Mouse (Mus musculus) hindbrain, embryonic 12.5 days (tissue): ENCODE results near the gene Calml4. TPM values are rescaled to one million over a fixed set of nuclear protein-coding genes. Genes with fewer than 3 reads are reported as not detected.
"Not testable (repeated sequence)": the region's sequence is repeated elsewhere in the genome, so short reads cannot be mapped to it uniquely, and the experiment has no call there.

Source experiments
- ATAC-seq: fragments of 200-750 bp; cut with Nextera tagmentation; 2 replicates; pipeline ENCODE4 v1.8.0; 2017; ENCODE audit warnings: moderate TSS enrichment; ENCODE audit not compliant: low FRiP score
- H3K27ac ChIP-seq: fragments of 300-500 bp; sonication (generic); 2 replicates; pipeline ENCODE4 v1.5.1; 2016; ENCODE audit warnings: mild to moderate bottlenecking
- H3K27me3 ChIP-seq: fragments of 300-500 bp; sonication (generic); 2 replicates; pipeline ENCODE4 v1.6.1; 2016; ENCODE audit warnings: mild to moderate bottlenecking
- H3K36me3 ChIP-seq: fragments of 300-500 bp; sonication (generic); 2 replicates; pipeline ENCODE4 v1.6.1; 2016; ENCODE audit warnings: mild to moderate bottlenecking
- H3K4me1 ChIP-seq: fragments of 300-500 bp; sonication (generic); 2 replicates; pipeline ENCODE4 v1.6.1; 2016
- H3K4me2 ChIP-seq: fragments of 300-500 bp; sonication (generic); replicated peaks from 2 replicates; pipeline ENCODE4 v1.6.1; 2016; ENCODE audit warnings: mild to moderate bottlenecking
- H3K4me3 ChIP-seq: fragments of 300-500 bp; sonication (generic); 2 replicates; pipeline ENCODE4 v1.5.1; 2016; ENCODE audit warnings: mild to moderate bottlenecking
- H3K9ac ChIP-seq: fragments of 300-500 bp; sonication (generic); 2 replicates; pipeline ENCODE4 v1.6.1; 2016; ENCODE audit warnings: mild to moderate bottlenecking, moderate library complexity
- H3K9me3 ChIP-seq: fragments of 300-500 bp; sonication (generic); replicated peaks from 2 replicates; pipeline ENCODE4 v1.6.1; 2016; ENCODE audit warnings: mild to moderate bottlenecking
- WGBS: fragments of 180-500 bp; shearing (Covaris S2); methylation state at CpG from one replicate; pipeline ENCODE4 v1.1.7; 2016; 5-methylcytosine and 5-hydroxymethylcytosine counted together
- polyA plus RNA-seq: library from polyadenylated mRNA; unstranded; fragments of >200 nt; fragmentation: Nextera tagmentation; extraction: Ambion mirVana; gene quantifications from 2 replicates; pipeline ENCODE4 v1.2.1, GENCODE M21; 2016

Gene Calml4
- polyA plus RNA-seq, 1 experiment from 2014 or later: 11.8 TPM

GRCm38 (mm10) chr9:62838506-62839171 is 19.2 kb upstream of the Calml4 start, which contains the start of gene Cln6:
Cln6 (plus strand) TSS chr9:62838785.
- peak; percentile 85 for ATAC-seq
- H3K4me2 ChIP-seq: peak within 1 kb of the TSS; percentile 88
- peak within 1 kb of the TSS; percentile 68 for H3K27ac ChIP-seq
- H3K36me3 ChIP-seq: no peaks in the 10 kb centered on the region
- H3K4me3 ChIP-seq: peak within 1 kb of the TSS; percentile 62
- peak within 1 kb of the TSS; percentile 80 for H3K9ac ChIP-seq
- H3K4me1 ChIP-seq: peaks cover 20% of the 10 kb centered on the region
- no peaks in the 10 kb centered on the region for H3K9me3 ChIP-seq
- under 1% methylated on average over 43 of the region's 48 CpGs for WGBS
- no peaks in the 10 kb centered on the region for H3K27me3 ChIP-seq

GRCm38 (mm10) chr9:62839172-62839770 is 18.6 kb upstream of the Calml4 start:
- Histone ChIP-seq H3K4me2 (peak overlapping the region; percentile 88), H3K27ac (peak overlapping the region; percentile 68; the same call in 1 of the 2 replicates), H3K9me3 (no peaks in the 10 kb centered on the region), H3K27me3 (no peaks in the 10 kb centered on the region), H3K4me1 (peaks cover 20% of the 10 kb centered on the region), H3K4me3 (peak overlapping the region; percentile 62), H3K36me3 (no peaks in the 10 kb centered on the region), H3K9ac (peak overlapping the region; percentile 80)
- ATAC-seq: 0 out of 2 replicates have a peak, but pooled peaks have one; percentile 5
- WGBS: 17% methylated on average over 14 of the region's 14 CpGs

DNA sequence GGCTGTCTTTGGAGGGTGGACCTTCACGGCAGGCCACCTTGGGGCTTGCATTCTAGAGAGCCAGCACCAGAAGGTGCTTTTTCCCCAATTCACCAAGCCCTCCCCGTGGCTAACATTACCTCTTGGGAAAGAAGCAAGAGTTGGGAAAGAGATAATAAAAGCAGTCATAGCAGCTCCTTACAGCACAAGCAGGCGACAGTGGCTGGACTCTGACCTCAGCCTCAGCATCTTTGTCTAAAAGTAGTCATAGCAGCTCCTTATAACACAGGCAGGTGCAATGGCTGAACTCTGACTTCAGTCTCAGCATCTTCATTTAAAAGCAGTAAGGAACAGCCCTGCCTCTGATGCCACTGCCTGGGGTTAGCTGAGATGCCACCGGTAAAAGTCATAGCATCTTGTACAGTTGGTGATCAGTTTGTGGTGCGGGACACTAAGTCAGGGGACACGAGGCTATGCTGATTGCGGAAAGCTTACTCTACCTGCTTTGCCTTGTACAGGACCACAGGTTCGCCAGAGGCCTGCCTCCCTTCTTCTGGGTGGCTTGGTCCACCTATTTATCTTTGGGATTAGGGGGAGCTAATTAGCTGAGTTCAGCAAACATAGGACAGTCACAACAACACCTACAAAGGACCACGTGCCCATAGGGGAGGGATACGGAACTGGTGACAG is 14.4 kb upstream of the Calml4 start:
- Histone ChIP-seq H3K4me3 (no peak overlapping the region), H3K4me1 (peaks cover 19% of the 10 kb centered on the region), H3K4me2 (no peak overlapping the region), H3K9me3 (no peaks in the 10 kb centered on the region), H3K27ac (no peak overlapping the region), H3K27me3 (no peaks in the 10 kb centered on the region), H3K36me3 (no peaks in the 10 kb centered on the region), H3K9ac (no peak overlapping the region)
- WGBS: 84% methylated on average over 10 of the region's 10 CpGs
- ATAC-seq: no peak

DNA sequence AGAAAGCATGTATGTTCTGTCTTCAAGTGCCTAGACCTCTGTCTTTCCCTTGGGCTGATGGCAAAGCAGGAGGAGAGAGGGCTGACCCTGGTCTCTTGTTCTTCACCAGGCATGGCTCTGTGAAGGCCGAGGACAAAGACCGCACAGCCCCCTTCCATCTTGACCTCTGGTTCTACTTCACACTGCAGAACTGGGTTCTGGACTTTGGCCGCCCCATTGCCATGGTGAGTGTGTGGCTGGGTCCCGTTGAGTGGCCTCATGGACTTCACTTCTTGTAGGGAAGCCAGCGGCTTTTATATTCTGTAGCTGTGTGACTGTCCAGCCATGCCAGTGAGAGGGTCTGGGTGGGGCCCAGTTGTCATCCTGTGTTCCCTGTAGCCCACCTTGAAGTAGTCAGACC is 13.4 kb upstream of the Calml4 start:
- 88% methylated on average over 5 of the region's 5 CpGs for WGBS
- Histone ChIP-seq H3K27me3 (no peaks in the 10 kb centered on the region), H3K9ac (no peak overlapping the region), H3K4me3 (no peak overlapping the region), H3K27ac (no peak overlapping the region), H3K4me1 (peaks cover 12% of the 10 kb centered on the region), H3K4me2 (no peak overlapping the region), H3K36me3 (no peaks in the 10 kb centered on the region), H3K9me3 (no peaks in the 10 kb centered on the region)
- no peak for ATAC-seq

GRCm38 (mm10) chr9:62847694-62848093 is 10.2 kb upstream of the Calml4 start:
- 4% methylated on average over 3 of the region's 3 CpGs for WGBS
- H3K4me3 ChIP-seq: no peak overlapping the region
- no peaks in the 10 kb centered on the region for H3K27me3 ChIP-seq
- H3K4me2 ChIP-seq: no peak overlapping the region
- ATAC-seq: 0 out of 2 replicates have a peak, but pooled peaks have one; percentile 27
- peaks cover 15% of the 10 kb centered on the region for H3K4me1 ChIP-seq
- no peak overlapping the region for H3K9ac ChIP-seq
- H3K9me3 ChIP-seq: no peaks in the 10 kb centered on the region
- H3K36me3 ChIP-seq: no peaks in the 10 kb centered on the region
- H3K27ac ChIP-seq: no peak overlapping the region

GRCm38 (mm10) chr9:62848641-62849040 is 9.2 kb upstream of the Calml4 start:
- Histone ChIP-seq H3K4me1 (peaks cover 15% of the 10 kb centered on the region), H3K9me3 (no peaks in the 10 kb centered on the region), H3K4me3 (no peak overlapping the region), H3K36me3 (no peaks in the 10 kb centered on the region), H3K27me3 (no peaks in the 10 kb centered on the region), H3K4me2 (no peak overlapping the region), H3K27ac (no peak overlapping the region), H3K9ac (no peak overlapping the region)
- WGBS: 85% methylated on average over 3 of the region's 3 CpGs
- ATAC-seq: no peak; the same call in 1 of the 2 replicates

DNA sequence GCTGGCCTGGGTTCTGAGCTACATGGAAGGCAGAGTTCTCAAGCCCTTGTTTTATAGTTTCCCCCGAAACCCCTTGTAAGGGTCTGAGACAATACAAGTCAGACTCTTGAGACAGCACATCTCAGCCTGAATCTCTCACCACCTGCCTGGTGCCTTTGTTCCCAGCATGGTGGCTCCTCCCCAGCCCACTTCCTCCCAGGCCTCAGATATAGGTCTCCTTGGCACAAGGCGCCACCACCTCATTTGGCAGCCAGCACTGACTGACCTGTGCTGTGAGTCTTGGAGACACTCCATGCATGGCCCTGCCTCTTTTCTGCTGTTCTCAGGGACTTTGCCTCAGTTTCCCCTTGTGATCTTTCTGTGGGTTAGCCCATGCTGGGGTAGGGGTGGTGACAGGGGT is 6.3 kb upstream of the Calml4 start:
- no peak for ATAC-seq
- Histone ChIP-seq H3K27me3 (no peaks in the 10 kb centered on the region), H3K27ac (no peak overlapping the region), H3K9ac (no peak overlapping the region), H3K4me3 (no peak overlapping the region), H3K4me2 (no peak overlapping the region), H3K4me1 (peaks cover 20% of the 10 kb centered on the region), H3K36me3 (no peaks in the 10 kb centered on the region), H3K9me3 (no peaks in the 10 kb centered on the region)
- 76% methylated on average over 2 of the region's 2 CpGs for WGBS

- Histone ChIP-seq H3K4me3 (no peak overlapping the region), H3K27ac (no peak overlapping the region), H3K9ac (no peak overlapping the region), H3K9me3 (no peaks in the 10 kb centered on the region), H3K27me3 (no peaks in the 10 kb centered on the region), H3K4me1 (peaks cover 34% of the 10 kb centered on the region), H3K36me3 (no peaks in the 10 kb centered on the region), H3K4me2 (no peak overlapping the region)
- ATAC-seq: no peak
- 68% methylated on average over 4 of the region's 4 CpGs for WGBS
These were observed 3.4 kb upstream of the Calml4 start for GRCm38 (mm10) chr9:62854483-62854882.

- no peaks in the 10 kb centered on the region for H3K27me3 ChIP-seq
- H3K9ac ChIP-seq: no peak overlapping the region
- H3K4me3 ChIP-seq: no peak overlapping the region
- ATAC-seq: no peak
- WGBS: 88% methylated on average over 9 of the region's 9 CpGs
- H3K36me3 ChIP-seq: no peaks in the 10 kb centered on the region
- H3K27ac ChIP-seq: no peak overlapping the region
- peaks cover 25% of the 10 kb centered on the region for H3K4me1 ChIP-seq
- H3K9me3 ChIP-seq: no peaks in the 10 kb centered on the region
- H3K4me2 ChIP-seq: no peak overlapping the region
These were observed 664 bp upstream of the Calml4 start for GRCm38 (mm10) chr9:62857216-62857615.

GRCm38 (mm10) chr9:62858266-62859019 is 563 bp downstream of the Calml4 start:
- WGBS: 55% methylated on average over 8 of the region's 8 CpGs
- peak overlapping the region; percentile 6; the same call in 1 of the 2 replicates for H3K27ac ChIP-seq
- H3K4me3 ChIP-seq: no peak overlapping the region
- H3K4me1 ChIP-seq: peaks cover 25% of the 10 kb centered on the region
- H3K9ac ChIP-seq: peak overlapping the region; percentile 19; the same call in 1 of the 2 replicates
- H3K4me2 ChIP-seq: no peak overlapping the region
- no peaks in the 10 kb centered on the region for H3K27me3 ChIP-seq
- ATAC-seq: no peak
- no peaks in the 10 kb centered on the region for H3K9me3 ChIP-seq
- H3K36me3 ChIP-seq: no peaks in the 10 kb centered on the region

GRCm38 (mm10) chr9:62860102-62860501 is 2.2 kb downstream of the Calml4 start:
- not testable (repeated sequence) for H3K36me3 ChIP-seq, ATAC-seq, H3K27ac ChIP-seq, H3K4me2 ChIP-seq, H3K9me3 ChIP-seq, H3K4me3 ChIP-seq, H3K27me3 ChIP-seq, H3K9ac ChIP-seq
- WGBS: 53% methylated on average over 7 of the region's 7 CpGs
- peaks cover 20% of the 10 kb centered on the region for H3K4me1 ChIP-seq

DNA sequence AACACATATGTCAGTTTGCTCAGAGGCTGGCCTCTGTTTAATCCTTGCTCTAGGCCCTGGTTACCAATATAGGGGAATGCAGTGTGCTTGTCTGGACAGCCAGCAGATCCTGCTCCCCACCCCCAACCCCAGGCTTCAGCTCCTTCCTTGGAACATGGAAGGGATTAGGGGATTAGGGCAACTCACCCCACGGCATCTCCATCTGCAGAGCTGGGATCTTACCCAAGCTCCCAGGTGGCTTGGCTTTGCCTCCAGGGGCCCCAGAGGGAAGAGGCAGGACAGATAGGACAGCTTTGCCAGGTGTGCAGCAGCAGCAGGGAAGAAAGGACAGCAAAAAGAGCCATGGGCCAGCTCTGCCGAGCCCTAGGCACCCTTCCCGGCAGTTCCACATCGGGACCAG is 3.0 kb downstream of the Calml4 start:
- Histone ChIP-seq H3K9ac (no peak overlapping the region), H3K4me2 (no peak overlapping the region), H3K27ac (no peak overlapping the region), H3K4me1 (peaks cover 20% of the 10 kb centered on the region), H3K9me3 (no peaks in the 10 kb centered on the region), H3K4me3 (no peak overlapping the region), H3K36me3 (no peaks in the 10 kb centered on the region), H3K27me3 (no peaks in the 10 kb centered on the region)
- 80% methylated on average over 4 of the region's 4 CpGs for WGBS
- no peak for ATAC-seq
